Mouse (Mus musculus) MEL (cell line): ENCODE results near the gene Stk19.

Experiments
- CTCF ChIP-seq, 3 experiments: IDR thresholded peaks in 2 of 3; conservative IDR thresholded peaks in 1 of 3; 2 replicates each; pipeline ENCODE4 v1.5.1; 2011 to 2012; ENCODE audit warnings: low read length in 3 of 3, low read depth in 2 of 3, mild to moderate bottlenecking in 2 of 3, improper control_type of control experiment in 1 of 3, inconsistent platforms in 1 of 3, mixed read lengths in 1 of 3, moderate library complexity in 1 of 3; ENCODE audit not compliant: control insufficient read depth in 1 of 3, insufficient read depth in 1 of 3, poor library complexity in 1 of 3, severe bottlenecking in 1 of 3
- ELF1 ChIP-seq: IDR thresholded peaks from 2 replicates; pipeline ENCODE4 v1.6.1; 2014; ENCODE audit warnings: low read depth, mild to moderate bottlenecking, inconsistent platforms, low read length, improper control_type of control experiment, moderate library complexity
- EP300 ChIP-seq, 2 experiments: IDR thresholded peaks; 2 replicates each; pipeline ENCODE4 v1.6.1; 2011; ENCODE audit warnings: improper control_type of control experiment in 2 of 2, low read length in 2 of 2, low read depth in 1 of 2, mild to moderate bottlenecking in 1 of 2
- MXI1 ChIP-seq: IDR thresholded peaks from 2 replicates; pipeline ENCODE4 v1.6.1; 2011; ENCODE audit warnings: mild to moderate bottlenecking, low read depth, low read length, improper control_type of control experiment
- POLR2A ChIP-seq, 2 experiments: IDR thresholded peaks; 2 replicates each; pipeline ENCODE4 v1.6.1; 2011 to 2012; ENCODE audit warnings: low read length in 2 of 2, mild to moderate bottlenecking in 2 of 2, control low read depth in 1 of 2, improper control_type of control experiment in 1 of 2, low read depth in 1 of 2, moderate library complexity in 1 of 2; ENCODE audit not compliant: control insufficient read depth in 1 of 2, insufficient read depth in 1 of 2, poor library complexity in 1 of 2

- TF ChIP-seq POLR2A (IDR thresholded peaks at IDR 0.05; ENCODE audit: control insufficient read depth in 1 of 2, insufficient read depth in 1 of 2, low read depth in 1 of 2, low read length in 2 of 2, poor library complexity in 1 of 2) (peak; percentile 87), CTCF (IDR thresholded peaks at IDR 0.05 in 2 of 3, conservative IDR thresholded peaks at IDR 0.05 in 1 of 3; ENCODE audit: control insufficient read depth in 1 of 3, insufficient read depth in 1 of 3, low read depth in 2 of 3, low read length in 3 of 3, poor library complexity in 1 of 3, severe bottlenecking in 1 of 3) (no peak), ELF1 (peak; percentile 99), MXI1 (peak; percentile 90), EP300 (IDR thresholded peaks at IDR 0.05; ENCODE audit: low read depth in 1 of 2, low read length in 2 of 2) (no peak)
Measured at GRCm38 (mm10) chr17:34836856-34837221, at the start of gene Stk19, which contains the start of gene Dxo.
